Mouse (Mus musculus): ENCODE data around the gene Cpsf4l.

The Cpsf4l gene

DNA sequence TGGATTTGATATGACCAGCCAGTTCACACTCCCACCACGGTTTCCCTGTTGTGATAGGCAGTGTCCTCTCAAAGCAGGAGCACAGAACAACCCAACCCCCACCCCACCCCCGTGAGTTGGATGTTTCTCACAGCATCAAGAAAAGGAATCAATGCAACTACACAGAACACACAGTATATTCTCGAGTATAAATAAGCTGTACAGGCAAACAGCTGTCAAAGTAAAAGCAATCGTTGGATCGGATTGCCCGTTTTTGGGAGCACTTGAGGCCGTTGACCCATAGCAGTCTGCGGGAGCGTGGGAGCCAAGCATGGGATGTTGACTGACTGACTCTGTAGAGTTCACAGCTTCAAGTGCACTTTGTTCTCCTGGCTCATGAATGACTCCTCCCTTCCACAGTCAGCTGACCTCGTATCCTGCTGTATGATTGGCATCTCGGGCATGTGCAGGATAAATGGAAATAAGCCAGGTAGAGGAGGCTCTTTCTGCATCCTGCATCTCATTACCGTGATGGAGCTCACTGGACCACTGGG, 11.7 kb downstream of the Cpsf4l start:
- DNase-seq: no peak

- DNase-seq: no peak
Observed at GRCm38 (mm10) chr11:113697571-113697970, 12.2 kb downstream of the Cpsf4l start.

DNA sequence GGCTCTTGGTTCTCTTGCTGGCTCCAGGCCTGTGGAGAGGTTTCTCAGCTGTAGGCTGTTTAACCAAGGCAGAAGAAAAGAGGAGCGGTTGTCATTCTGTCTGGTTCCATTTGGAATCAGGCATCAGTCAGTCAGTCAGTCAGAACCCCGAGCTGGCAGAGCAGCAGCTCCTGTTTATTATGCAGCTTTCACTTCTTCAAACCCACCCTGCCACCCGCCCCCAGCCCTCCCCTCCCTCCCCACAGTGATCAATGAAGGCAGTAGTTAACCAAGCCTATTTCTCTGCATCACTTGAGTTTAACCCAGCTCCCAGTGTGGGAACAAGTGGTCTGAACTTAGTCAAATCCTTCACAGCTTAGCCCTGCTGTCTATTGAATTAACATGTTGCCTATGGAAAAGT, 18.0 kb downstream of the Cpsf4l start:
- no peak for DNase-seq

DNA sequence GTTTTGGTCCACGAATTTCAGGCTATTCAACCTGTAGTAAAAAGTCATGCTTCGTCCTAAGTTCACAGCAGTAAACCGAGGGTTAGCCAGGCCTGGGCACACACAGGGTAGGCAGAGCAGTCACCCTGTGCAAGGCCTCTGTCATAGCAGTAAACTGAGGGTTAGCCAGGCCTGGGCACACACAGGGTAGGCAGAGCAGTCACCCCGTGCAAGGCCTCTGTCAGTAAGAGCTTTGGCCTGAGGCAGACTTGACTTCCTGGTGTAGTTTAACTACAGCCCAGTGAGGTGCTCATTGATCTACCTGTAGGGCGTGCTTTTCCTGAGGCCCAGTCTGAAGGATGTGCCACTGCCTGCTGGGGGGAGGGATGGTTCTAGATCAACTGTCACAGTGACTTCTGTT, 18.5 kb downstream of the Cpsf4l start:
- DNase-seq: no peak

GRCm38 (mm10) chr11:113690506-113690905, 19.3 kb downstream of the Cpsf4l start:
- no peak for DNase-seq

- no peak for DNase-seq
Observed at GRCm38 (mm10) chr11:113687031-113687430, 22.8 kb downstream of the Cpsf4l start.

GRCm38 (mm10) chr11:113684707-113685426, 24.9 kb downstream of the Cpsf4l start:
- DNase-seq: no peak

DNA sequence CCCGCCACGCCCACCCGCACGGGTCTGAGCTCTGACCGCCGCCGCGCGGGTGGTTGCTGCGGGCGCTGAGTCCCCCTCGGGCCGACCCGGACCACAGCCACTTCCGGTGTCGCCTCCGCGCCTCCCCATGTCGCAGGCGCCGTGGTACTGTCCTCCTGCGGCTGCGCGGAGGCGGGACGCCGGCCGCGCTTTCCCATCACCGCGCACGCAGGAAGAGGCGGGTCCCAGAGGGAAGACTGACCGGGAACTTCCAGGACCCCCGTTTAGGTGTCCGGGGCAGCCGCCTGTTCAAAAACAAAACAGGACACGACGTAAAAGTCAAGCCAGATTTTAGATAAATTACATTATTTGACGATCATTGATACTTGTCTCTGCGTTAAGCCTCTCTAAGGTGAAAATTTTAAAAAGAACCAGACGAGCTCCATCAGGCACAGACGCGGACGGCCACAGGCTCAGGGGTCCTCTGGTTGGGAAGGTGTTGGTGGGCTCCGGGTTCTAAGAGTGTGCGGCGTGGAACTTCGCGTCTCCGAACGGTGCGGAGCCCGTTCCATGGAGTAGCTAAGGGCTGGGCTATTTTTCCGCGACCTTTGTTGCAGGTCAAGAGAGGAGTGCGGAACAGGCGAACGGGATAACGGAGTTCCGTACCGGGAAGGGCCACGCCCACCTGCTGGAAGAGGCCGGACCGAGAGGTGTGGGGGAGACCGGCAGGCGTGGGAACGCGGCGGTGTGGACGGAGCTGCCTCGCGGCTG, 25.7 kb downstream of the Cpsf4l start, which contains the start of the genes Fam104a and D11Wsu47e:
Gene Fam104a (minus strand): TSS at position 199 of the 750 bp plus-strand sequence.
Gene D11Wsu47e (plus strand): TSS at position 456 of the 750 bp plus-strand sequence.
- DNase-seq: peak; percentile 94 to 97

DNA sequence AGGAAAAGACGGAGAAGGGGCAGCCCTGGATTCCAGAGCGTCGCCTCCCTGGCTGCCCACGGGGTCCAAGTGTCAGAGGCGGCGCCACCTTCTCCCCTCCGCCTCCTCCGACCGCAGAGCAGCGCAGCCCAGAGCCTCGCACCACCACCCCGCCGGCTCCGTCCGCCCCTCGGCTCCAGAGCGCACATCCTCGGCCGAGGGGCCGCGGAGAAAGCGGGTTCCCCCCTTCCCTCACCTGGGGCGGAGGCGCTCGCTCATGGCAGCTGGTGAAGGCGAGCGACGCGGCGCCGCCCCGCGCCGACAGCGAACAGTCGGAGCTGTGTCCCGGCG, 26.2 kb downstream of the Cpsf4l start:
- no peak for DNase-seq

DNA sequence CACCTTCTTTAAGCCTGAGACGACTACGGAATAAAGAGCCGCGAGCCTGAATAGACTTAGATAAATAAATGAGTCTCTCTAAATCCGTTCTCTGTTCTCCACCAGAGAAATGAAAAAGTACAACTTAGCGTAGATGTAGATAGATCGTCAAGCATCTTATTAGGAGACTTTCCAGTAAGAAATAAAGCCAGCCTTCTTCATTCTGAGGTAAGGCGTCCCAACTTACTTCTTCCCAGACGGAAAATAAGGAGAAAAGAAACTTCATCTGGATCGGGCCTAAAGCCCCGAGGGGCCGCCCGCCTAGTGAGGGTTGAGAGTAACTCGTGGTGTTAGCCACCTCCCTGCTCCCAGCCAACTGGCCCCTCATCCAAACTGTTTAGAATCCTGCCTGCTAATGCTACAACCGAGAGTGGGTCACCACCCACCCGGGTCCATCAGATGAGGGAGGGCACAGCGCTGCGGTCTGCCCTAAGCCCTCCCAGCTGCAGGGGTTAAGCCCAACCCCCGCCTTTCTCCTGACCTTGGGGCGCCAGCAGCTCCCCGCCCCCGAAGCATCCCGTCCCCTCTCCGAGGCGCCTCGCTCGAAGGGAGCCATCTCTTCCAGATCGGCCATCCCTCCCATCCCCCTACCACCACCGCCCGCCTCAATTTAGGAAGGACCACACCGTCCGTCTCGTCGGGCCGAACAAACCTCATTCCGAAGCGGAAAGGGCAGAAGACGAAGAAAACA, 26.8 kb downstream of the Cpsf4l start:
- DNase-seq: peak; percentile 74

DNA sequence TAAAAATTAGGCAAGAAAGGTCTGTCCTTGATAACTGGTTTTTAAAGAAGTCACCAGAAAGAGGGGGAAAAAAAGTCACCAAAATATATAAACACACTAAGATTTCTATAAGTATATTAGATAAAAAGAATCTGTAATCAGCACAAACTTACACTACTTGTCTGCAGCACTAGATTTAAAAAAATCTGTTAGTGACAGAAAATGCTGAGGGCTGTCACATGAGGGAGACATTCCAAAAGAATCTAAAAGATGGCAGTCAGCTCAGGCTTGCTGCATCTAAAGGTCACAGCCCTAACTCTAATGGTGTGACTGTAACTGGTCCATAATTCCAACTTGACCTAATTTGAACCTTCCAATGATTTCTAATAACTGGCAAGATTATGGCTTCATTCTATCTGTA, 27.8 kb downstream of the Cpsf4l start:
- DNase-seq: no peak

GRCm38 (mm10) chr11:113680954-113681353, 28.9 kb downstream of the Cpsf4l start:
- no peak for DNase-seq

- no peak for DNase-seq
Observed at GRCm38 (mm10) chr11:113678373-113678772, 31.4 kb downstream of the Cpsf4l start.

GRCm38 (mm10) chr11:113677378-113677777, 32.4 kb downstream of the Cpsf4l start:
- peak; percentile 57 to 61 for DNase-seq

DNA sequence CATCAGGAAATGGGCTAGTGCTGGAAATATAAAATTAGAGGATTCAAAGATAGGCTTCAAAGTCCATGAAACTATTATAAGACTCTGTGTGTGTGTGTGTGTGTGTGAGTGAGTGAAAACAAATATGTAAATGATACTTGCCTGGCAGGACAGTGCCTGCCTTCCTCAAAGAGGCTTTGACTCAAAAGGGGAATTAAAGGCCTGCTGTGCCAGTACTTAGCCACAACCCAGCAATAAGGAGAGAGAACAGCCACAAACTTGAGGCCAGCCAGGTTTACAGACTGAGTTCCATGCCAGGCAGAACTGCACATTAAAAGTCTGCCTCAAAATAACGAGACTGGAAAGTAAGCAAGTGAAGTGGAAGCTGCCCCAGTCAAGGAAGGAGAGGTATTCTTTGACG, 33.0 kb downstream of the Cpsf4l start:
- no peak for DNase-seq

DNA sequence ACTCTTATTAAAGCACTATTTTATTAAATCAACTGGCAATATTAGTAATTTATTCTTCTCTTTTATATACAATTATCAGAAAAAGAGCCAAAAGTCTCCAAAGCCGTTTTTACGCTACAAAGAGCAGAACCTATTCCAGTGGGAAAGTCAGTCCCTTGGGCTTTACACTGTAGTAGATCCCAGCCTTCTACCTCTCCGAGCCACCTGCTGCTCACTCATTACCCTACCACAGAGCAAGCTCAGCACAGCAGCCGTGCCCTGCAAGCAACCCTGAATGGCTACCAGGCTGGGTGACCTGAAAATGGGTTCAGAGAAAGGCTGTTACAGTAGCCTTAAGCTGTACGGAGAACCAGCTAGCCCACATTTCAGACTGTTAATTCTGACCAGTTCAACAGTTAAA, 35.2 kb downstream of the Cpsf4l start:
- DNase-seq: no peak

GRCm38 (mm10) chr11:113673614-113674013, 36.2 kb downstream of the Cpsf4l start:
- DNase-seq: peak in 1 of 2 experiments; percentile 53

GRCm38 (mm10) chr11:113669711-113670110, 40.1 kb downstream of the Cpsf4l start:
- no peak for DNase-seq

DNA sequence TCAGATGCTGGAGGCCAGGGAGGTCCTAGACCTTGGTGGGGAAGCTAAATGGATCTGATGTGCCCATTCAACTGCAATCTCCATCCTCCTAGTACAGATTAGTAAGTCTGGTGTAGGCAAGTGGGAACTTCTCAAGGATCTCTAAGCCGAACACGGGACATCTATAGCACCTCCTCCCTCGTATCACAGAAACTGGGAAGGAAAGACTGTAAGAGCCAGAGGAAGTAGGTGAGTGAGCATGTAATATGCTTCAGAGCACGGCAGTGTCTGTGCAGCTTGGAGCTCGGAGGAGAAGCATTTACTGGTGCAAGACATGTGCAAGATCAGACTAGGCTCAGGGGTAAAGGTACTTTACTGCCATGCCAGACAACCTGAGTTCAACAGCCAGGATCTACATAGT, 41.0 kb downstream of the Cpsf4l start:
- DNase-seq: no peak

DNA sequence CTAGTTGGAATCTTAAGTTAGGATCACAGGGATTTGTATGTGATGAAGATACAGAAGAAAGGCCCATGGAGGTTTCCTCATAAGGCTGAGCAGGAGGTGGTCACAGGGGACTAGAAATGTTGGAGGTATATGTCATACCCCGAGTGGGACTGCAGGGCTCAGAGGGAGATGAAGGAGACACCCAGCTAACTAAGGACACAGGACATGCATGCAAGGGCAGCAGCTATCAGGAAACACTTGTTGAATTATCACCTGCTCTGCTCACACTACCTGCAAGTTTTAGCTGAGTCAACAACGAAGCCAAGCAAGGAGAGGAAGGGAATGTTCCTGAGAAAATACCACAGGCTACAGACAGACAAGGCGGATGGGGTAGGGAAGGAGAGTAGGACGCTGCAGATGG, 42.1 kb downstream of the Cpsf4l start:
- no peak for DNase-seq

DNA sequence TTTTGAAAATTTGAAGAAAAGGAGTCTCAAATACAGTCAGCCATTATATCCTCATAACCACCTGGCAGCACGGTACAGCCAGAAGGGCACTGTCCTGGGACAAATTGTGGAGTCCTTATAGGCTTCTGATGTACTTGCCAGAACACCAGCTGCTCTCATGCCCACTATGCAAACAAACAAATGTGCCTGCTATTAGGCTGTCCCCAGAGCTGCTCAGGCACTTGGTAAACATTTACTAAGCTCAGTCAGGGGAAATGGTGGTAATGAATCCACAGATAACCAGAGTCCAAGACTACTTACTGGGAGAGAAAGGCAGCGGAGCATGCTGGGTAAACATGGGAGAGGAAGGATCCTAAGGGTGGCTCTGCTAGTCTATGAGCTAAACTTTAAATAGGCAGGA, 42.7 kb downstream of the Cpsf4l start:
- no peak for DNase-seq

- no peak for DNase-seq
Observed at GRCm38 (mm10) chr11:113666648-113667047, 43.2 kb downstream of the Cpsf4l start.

- DNase-seq: peak in 1 of 2 experiments; percentile 54
Observed at GRCm38 (mm10) chr11:113666205-113666604, 43.6 kb downstream of the Cpsf4l start.
